Mouse (Mus musculus) kidney, adult 18-20 months (tissue): Measurements from ENCODE around the gene Slc16a12.

Experiments used
- DNase-seq: peaks from one replicate; pipeline ENCODE4 v3.0.0; 2021

Gene Slc16a12

DNA sequence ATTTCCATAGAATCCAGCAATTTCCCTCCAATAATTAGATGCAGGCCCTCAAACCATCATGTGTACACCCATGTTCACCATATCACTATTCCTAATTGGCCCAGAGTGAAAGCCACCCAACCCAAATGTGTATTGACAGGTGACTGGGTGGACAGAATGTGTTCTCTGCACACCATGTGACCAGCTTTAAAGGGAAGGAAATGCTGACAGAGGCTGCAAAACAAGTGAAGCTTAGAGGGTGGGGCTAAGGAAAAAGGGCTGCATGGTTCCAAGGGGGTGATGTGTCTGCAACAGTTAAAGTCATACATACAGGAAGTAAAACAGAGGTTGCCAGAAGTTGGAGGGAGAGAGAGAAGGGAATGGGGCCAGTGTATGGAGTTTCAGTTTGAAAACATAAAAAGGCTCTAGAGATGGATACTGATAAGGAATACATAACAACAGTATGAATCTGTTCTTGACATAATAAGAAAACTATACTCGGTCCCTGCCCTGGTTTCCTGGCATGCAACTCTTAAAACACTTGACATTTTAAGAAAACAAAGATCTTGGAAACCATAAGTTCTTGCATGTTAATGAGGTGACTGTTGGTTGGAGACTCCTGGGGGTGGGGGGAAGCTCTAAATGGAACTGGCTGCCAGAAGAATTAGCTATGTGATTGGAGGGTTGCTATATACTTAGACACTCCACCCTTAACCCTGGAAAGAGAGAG, 20.7 kb downstream of the Slc16a12 start:
- DNase-seq = no peak

DNA sequence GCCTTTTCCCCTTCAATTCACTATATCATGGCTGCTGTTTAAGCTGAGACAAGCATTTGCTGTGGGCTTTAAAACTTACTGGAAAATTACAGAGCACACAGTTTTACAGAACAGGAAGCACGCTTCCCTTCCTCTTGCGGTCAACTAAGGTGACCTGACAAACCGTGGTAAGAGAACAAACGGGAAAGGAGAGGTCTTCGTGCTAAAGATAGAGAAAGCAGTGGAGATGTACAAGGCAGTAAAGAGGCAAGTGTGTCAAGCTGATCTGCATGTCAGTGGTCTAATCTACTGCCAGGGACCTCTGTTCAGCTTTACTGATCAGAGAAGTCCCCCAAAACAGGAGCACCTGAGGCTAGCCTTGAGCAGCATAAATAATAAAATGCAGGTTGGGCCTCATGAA, 21.7 kb downstream of the Slc16a12 start:
- DNase-seq = no peak

DNA sequence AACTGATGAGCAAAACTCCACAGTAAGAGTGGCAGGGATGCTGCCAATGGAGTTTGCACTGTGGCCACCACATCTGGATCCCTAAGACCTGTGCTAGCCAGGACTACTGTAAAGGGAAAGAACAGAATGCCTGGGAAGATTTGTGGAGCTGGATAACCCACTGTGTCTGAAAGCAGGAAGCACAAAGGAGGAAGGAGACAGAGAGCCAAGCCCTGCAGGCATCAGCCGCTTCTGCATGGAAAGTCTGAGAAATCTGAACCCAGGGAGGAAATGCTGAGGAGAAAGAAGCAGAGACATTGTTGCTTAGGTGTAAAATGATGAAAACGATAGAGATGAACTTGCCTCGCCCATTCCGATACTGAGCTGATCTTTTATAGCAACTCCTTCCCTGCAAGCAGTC, 22.5 kb downstream of the Slc16a12 start:
- DNase-seq = no peak

DNA sequence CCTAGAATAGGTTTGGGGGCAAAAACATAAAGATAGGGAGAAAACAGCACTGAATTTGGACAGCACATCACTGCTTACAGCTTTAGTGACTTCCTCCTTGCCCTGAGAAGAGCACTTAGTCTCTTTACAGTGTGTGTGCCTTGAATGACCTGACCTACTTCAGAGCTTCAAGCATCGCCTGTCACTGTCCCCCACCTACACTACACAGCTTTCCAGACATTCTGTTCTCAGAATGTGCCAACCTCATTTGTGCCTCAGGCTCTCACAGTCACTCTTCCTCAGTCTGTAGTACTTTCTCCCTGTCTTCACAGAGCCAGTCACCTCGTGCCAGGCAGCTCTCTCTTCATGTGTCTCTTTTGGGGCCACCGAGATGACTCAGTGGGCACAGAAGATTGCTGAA, 24.5 kb downstream of the Slc16a12 start:
- no peak for DNase-seq

DNA sequence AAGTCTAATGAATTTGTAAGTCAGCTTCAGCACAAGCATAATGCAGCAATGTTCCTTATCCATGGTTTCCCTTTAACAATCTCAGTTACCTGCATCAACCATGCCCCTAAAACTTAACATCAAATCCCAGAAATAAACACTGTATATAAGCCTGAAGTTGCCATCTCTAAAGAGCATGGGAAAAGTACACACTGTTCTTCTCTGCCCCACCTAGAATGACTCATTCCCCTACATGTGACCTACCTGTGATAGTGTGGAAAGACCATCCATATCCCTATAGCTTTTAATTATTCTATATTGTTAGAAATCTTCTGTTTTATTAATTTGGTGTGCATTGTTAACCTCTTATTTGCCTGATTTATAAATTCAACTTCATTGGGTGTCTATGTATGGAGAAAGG, 27.0 kb downstream of the Slc16a12 start:
- DNase-seq = no peak

DNA sequence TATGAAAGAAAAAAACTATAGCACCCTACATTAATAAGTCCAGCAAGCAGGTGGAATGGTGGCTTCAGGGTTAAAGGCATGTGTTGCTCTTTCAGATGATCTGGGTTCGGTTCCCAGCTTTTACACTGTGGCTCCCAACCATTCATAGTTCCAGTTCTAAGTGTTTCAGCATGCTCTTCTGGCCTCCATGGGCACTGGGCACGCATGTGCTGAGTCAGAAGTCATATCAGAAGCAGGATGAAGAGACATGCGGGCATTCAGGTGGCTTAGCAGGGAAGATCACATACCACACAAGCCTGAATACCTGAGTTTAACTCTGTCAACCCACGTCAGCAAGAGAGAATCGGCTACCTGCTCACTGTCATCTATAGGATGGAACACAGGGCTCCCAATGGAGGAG, 28.1 kb downstream of the Slc16a12 start:
- peak; percentile 53 for DNase-seq

DNA sequence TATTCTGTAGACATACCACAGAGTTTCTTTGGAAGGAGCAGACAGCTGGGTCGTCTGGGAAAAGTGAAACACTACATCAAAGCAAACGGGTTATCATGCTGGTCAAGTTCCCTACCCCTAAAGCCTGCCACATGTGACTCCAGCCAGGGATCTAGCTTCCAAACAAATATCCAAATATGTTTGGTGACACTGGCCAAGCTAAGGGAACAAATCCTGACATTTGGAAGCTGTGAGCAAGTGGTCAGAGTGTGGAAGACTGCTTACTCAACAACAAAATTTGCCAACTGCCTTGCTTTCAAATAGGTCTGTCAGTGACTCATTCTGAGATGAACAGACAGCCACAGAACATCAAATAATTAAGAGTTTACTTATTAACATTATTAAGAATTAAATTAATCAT, 28.6 kb downstream of the Slc16a12 start:
- DNase-seq = peak; percentile 50

DNA sequence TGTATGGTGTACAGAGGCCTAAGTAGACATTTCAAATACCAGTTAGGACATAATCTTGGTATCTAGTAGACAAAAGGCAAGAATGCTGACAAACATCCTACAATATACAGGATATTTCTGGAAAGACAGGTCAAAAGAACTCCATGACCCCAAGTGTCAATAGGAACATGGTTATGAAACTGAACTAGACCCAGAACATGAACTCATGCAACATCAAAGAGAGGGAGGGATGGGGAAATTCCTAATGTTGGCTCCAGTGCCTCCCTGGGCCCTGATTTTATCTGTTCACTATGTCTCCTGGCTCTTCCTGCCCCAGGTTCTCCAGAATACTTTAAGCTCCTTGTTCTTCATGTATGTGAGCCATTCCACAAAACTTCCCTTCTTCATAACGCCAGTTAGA, 31.2 kb downstream of the Slc16a12 start:
- DNase-seq = no peak

DNA sequence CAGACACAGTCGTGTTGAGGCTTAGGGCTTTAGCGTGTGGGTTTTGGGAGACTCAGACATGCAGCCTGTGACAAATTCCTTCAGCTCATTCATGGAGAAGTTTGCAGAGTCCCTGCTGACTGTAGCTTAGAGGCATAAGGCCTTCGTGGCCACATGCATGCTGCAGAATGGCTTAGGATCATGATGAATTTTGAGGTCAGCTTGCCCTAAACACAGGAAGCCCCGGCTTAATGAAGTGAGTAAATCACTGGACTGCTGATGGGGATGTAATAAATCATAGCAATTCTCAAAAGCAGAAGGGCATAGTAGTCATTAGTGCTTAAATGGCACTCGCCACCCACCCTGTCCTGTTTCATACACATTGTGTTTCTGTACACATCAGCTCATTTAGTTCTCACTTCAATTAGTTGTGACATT, 32.8 kb downstream of the Slc16a12 start:
- DNase-seq = peak; percentile 25

DNA sequence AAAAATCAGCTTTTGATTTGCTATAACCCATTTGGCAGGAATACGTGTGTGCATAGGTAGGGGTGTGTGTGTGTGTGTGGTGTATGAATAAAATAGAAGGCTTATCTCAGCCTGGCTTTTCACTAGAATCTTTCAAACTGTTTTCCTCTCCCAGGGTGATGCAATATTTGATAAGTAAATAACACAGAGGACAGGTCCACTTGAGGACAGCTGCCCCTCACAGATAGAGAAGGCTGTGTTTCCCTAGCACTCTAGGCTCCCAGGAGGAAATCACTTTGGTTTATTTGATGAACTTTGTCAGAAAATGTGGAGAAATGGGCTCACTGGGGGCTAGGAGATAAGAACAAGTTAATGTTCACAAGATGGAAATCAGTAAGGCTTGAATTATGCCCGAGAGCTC, 35.0 kb downstream of the Slc16a12 start:
- DNase-seq = peak; percentile 2

DNA sequence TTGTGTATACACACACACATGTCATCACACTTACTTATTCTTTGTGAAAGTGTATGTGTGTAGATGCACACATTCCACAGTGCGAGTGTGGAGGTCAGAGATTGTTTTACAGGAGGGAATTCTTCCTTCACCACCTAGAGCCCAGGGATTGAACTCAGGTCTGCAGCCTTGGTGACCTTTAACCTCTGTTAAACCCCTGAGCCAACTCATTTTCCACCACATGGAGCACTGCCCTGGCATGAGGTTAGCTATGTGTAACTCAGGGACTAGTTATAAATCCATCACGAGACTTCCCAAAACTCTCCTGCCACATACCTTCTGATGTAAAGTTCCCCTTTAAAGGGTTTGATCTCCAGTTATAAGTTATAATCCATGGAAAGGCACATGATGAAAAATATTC, 38.9 kb downstream of the Slc16a12 start:
- DNase-seq = peak; percentile 36

DNA sequence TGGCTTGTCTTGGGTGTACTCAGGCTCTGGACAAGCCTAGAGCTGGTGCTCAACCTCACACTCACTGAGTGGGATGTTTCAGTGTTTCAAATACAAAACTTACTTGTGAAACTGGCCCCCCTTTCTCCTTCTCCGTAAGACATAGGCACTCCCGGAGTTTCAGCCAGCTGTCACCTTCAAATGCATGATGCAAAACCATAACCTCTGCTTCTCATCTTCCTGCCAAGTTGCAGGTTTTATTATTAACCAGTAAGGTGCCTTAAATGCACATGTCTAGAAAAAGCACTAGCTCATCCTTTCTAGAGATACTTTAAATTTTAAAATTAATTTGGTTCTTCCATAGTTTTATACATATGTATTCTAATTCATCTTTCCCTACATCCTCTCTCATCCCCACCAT, 39.5 kb downstream of the Slc16a12 start:
- DNase-seq = no peak

DNA sequence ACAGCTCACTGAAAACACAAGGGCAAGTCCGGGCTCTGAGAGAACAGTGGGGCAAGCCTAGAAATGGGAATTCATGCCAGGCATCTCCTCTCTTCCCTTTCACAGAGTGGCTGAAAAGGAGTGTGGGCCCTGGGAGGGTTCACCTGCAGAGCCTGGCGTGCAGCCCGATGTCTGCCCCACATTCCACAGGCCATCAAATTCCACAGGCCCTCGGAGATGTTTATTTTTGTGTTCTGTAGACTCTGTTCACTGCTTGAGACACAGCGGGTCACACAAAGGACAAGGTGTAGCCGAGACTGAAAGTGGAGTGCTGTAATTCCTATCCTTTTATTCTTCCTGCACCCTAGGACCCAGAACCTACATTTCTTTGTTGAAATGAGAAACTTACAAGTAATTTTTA, 40.8 kb downstream of the Slc16a12 start:
- DNase-seq = peak; percentile 80

DNA sequence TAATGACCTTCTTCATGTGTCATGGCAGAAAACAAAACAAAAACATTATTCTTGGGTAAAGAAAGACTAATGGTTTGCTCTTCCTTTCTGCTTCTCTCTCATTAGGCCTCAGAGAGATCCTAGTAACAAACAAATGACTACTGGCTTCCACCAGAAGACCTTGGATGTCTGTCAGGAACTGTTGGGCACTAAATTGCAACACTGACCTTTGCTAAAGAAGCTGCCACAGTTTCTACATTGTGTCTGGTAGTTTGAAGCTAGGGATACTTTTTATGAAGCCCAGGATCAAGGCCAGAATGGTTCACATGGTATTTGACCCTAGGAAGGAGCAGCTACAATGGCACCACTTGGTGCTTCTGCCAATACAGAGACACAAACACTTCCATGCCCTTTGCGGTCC, 41.9 kb downstream of the Slc16a12 start:
- no peak for DNase-seq

DNA sequence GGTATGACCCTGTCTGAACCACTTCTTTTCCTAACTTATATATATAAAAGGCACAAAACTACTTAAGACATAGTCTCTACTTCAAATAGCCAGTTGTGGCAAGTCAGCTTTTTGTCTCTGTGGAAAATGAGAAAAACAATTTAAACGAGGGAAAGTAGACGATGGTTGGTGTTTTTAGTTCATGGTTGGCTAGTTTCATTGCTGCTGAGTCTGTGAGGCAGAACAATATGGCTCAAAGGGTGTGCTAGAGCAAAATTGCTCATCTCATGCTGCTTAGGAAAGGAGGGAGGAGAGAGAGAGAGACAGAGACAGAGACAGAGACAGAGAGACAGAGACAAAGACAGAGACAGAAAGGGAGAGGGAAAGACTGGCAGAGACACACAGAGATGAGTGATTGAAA, 47.8 kb downstream of the Slc16a12 start:
- no peak for DNase-seq

DNA sequence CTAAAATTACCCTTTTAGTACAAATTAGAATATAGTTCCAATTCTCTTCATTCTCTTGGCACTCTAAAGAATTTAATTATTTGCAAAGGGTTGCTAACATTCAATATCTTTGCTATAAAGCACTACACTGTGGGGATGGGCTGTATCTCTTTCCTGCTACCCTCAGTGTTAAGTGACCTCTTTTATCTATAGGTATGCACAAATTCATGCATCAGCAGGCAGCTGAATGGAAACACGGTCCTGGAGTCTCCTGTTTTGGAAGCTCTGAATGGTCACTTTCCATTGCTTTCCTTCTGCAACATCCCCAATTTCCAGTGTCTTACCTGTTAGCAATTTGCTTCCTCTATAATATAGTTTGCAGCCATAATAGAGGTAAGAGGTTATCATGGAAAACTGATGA, 48.2 kb downstream of the Slc16a12 start:
- no peak for DNase-seq

DNA sequence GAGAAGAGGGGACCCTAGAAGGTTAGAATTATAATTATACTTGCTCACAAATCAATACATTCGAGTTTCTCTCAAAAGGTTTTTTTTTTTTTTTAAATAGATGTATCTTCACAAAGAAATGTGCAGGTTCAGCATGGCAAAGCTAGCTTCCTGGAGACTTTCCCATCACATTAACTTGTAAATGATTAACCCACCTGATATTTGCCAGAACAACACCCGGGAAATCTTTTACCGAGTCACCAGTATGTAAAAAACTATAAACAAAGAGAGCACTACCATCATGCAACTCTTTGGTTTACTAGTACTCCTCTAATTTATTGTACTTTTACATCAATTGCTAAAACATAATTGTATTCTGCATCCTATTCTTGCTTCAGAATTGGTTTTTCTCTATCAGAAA, 48.7 kb downstream of the Slc16a12 start:
- DNase-seq = no peak

DNA sequence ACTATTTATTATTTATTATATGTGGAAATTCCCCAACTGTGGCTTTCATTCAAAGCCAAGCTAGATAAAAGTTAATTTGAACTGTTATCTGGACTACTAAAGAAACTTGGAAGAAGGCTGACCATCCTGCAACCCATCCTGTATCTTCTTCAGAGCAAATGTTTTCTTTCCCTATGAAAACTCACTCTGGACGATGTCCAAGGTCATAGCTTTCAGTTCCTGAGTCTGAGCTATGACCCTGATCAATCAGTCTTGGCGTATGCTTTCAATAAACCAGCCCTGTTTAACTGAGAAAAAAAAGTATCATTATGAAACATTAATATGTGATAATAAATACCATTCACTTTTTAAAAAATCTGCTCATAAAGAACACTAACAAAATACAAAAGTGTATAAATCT, 49.6 kb downstream of the Slc16a12 start:
- no peak for DNase-seq

DNA sequence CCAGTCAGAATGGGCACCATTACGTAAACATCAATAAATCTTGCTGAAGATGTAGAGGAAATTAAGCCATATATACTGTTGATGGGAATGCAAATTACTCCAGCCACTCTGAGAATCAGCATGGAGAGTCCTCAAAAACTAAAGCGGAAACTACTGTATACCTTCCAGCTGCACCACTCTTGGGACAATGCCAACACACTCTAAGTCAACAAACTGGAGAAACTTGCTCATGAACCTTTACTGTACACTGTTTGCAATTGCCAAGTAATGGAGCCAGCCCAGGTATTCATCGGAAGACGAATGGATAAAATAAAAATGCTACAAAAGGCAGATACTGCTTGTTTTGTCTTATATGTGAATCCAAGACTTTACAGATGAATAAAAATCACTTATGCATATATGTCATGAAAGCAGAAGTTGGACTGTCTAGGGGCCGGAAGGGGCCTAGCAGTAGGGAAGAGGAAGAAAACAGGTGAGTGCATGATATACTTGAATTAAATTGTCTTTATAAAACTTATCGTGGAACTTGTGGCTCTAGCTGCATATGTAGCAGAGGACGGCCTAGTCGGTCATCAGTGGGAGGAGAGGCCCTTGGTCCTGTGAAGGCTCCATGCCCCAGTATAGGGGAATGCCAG, 50.6 kb downstream of the Slc16a12 start:
- DNase-seq = no peak

DNA sequence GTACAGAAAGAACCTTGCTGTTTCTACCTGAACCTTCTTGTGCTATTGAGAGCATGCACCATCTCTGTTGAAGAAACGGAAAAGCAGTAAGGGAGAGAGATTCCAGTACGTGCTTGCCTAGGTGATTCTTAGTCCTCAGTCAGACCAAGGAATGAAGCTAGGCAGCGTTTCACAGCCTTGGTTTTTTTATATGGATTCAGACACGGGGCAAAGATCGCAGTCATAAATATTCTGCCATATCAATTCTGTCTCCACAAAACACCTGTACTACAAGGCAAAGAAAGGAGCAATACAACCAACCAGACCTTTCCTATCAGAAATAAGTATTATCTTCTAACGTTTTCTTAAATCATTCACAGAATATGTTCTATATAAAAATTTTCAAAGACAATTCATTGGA, 55.7 kb downstream of the Slc16a12 start:
- no peak for DNase-seq

DNA sequence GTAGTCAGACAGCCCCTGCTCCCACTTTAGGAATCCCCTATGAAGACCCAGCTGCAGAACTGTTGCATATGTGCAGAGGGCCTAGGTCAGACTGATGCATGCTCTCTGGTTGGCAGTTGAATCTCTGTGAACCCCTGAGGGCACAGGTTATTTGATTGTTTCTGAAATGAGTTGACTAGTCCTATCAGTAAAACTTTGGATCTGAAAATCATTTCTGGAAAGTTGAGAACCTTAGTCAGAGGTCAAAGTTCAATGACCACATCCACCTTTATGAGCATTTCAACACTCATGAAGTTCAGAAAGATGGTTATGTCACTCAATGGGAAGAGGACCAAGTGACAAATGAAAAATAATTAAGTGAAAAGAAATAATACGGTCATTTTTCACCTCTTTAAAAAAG, 61.6 kb downstream of the Slc16a12 start:
- DNase-seq = no peak

DNA sequence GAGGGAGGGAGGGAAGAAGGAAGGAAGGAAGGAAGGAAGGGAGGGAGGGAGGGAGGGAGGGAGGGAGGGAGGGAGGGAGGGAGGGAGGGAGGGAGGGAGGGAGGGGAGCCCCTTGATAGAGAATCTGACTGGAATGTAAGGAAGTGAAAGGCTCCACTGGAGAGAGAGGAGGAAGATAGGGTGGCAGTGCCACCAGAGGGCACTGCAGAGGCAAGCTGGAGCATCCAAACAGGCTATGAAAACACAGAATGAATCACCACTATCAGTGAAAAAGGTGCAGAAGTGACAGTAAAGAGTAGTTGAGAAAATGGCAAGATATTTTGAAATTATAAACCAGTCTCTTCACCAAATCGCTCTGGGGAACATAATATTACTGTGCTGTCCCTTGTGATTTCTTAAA, 62.2 kb downstream of the Slc16a12 start:
- DNase-seq = peak; percentile 69

DNA sequence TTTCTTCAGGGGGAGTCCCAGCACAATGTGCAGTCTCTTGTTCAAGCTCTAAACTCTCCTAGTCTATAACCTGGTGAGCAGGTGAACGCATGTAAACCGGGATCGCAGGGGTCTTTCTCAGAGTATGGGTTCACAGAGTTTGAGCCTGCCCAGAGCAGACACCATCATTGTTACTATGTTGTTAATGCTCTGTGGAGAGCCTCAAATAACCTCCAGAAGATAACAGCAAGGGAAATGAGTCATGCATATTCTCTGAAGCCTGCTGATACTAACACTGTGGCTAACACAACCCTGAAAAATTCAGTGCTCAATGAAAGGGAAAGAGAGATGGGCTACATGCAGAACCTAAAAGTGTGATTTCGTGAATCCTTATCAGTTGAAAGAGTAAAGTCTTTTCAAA, 68.7 kb downstream of the Slc16a12 start:
- DNase-seq = no peak

DNA sequence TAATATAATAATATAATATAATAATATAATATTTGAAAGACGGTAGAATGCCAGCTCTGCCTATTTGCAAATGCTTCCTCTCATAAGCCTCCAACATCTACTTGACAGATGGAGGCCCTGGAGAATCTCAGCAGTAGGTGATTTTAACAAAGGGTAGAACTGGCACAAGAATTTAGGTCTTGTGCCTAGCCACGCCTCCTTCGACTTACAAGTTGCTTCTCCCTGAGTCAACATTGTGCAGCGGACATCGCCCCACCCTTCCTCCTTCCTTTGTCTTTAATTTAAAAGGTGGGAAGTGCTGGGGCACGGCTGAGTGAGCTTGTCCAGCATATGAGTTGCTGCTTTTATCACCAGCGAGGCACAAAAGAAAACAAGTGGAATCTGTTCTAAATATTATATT, 73.6 kb downstream of the Slc16a12 start:
- peak; percentile 23 for DNase-seq

DNA sequence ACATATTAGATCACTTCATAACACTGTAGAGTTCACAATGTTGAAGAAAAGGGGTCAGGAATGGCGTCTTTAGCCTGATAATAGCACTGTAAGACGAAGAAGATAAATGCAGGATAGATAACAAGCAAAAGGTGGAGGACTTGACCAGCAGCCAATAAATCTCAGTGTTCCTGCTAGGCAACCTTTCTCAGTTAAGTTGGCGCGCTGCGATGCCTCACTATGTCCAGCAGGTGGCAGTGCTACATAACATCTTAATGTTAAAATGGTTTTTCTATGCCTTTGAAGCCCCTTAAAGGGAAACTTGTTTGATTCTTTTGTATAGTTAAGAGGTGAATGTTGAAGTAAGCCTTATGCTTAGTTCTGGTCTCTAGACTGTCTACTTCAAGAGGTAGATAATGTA, 81.0 kb downstream of the Slc16a12 start:
- DNase-seq = peak; percentile 82
